Mouse (Mus musculus): ENCODE results near the gene Slc9a8. TPM values are rescaled to one million over a fixed set of nuclear protein-coding genes. Genes with fewer than 3 reads are reported as not detected.

The Slc9a8 gene
- polyA plus RNA-seq, 1 experiment: 47.7 TPM

GRCm38 (mm10) chr2:167377697-167378096, 43.8 kb upstream of the Slc9a8 start:
- WGBS: 30% methylated on average over 3 of the region's 3 CpGs

GRCm38 (mm10) chr2:167378972-167379371, 42.5 kb upstream of the Slc9a8 start:
- Histone ChIP-seq H3K27ac (ENCODE audit: insufficient read depth, low read length) (no peak overlapping the region), H3K36me3 (ENCODE audit: control insufficient read depth, insufficient read depth, low read length) (no peaks in the 10 kb centered on the region), H3K4me1 (ENCODE audit: control insufficient read depth, insufficient read depth, insufficient read length) (peaks cover 50% of the 10 kb centered on the region), H3K27me3 (ENCODE audit: control insufficient read depth, insufficient read depth, low read length) (no peaks in the 10 kb centered on the region), H3K4me3 (ENCODE audit: extremely low read depth, insufficient read depth, insufficient read length) (no peak overlapping the region)
- no peak for TF ChIP-seq POLR2A (IDR thresholded peaks at IDR 0.05; ENCODE audit: low read depth, low read length)
- TF ChIP-seq CTCF (IDR thresholded peaks at IDR 0.05; ENCODE audit: extremely low read depth, insufficient read depth, insufficient read length, insufficient replicate concordance): no peak
- 73% methylated on average over 4 of the region's 4 CpGs for WGBS
- no peak for DNase-seq (ENCODE audit: low read depth in 1 of 2, low spot score in 2 of 2)

More at GRCm38 (mm10) chr2:167377697-167378096, 43.8 kb upstream of the Slc9a8 start:
- Histone ChIP-seq H3K4me3 (ENCODE audit: extremely low read depth, insufficient read depth, insufficient read length) (no peak overlapping the region), H3K27me3 (ENCODE audit: control insufficient read depth, insufficient read depth, low read length) (no peaks in the 10 kb centered on the region), H3K36me3 (ENCODE audit: control insufficient read depth, insufficient read depth, low read length) (no peaks in the 10 kb centered on the region), H3K27ac (ENCODE audit: insufficient read depth, low read length) (peak overlapping the region; percentile 27), H3K4me1 (ENCODE audit: control insufficient read depth, insufficient read depth, insufficient read length) (peaks cover 45% of the 10 kb centered on the region)
- TF ChIP-seq POLR2A (IDR thresholded peaks at IDR 0.05; ENCODE audit: low read depth, low read length): no peak
- no peak for TF ChIP-seq CTCF (IDR thresholded peaks at IDR 0.05; ENCODE audit: extremely low read depth, insufficient read depth, insufficient read length, insufficient replicate concordance)
- DNase-seq (ENCODE audit: low read depth in 1 of 2, low spot score in 2 of 2): no peak

GRCm38 (mm10) chr2:167380615-167381285, 40.8 kb upstream of the Slc9a8 start:
- Histone ChIP-seq H3K27ac (ENCODE audit: insufficient read depth, low read length) (peak overlapping the region; percentile 42; the same call in 1 of the 2 replicates), H3K27me3 (ENCODE audit: control insufficient read depth, insufficient read depth, low read length) (no peaks in the 10 kb centered on the region), H3K4me1 (ENCODE audit: control insufficient read depth, insufficient read depth, insufficient read length) (peaks cover 39% of the 10 kb centered on the region; the same call in 1 of the 2 replicates), H3K4me3 (ENCODE audit: extremely low read depth, insufficient read depth, insufficient read length) (no peak overlapping the region), H3K36me3 (ENCODE audit: control insufficient read depth, insufficient read depth, low read length) (no peaks in the 10 kb centered on the region)
- WGBS: 64% methylated on average over 7 of the region's 7 CpGs
- no peak for DNase-seq (ENCODE audit: low read depth in 1 of 2, low spot score in 2 of 2)
- no peak for TF ChIP-seq POLR2A (IDR thresholded peaks at IDR 0.05; ENCODE audit: low read depth, low read length)
- no peak for TF ChIP-seq CTCF (IDR thresholded peaks at IDR 0.05; ENCODE audit: extremely low read depth, insufficient read depth, insufficient read length, insufficient replicate concordance)

- DNase-seq (ENCODE audit: low read depth in 1 of 2, low spot score in 2 of 2): peak; percentile 61 to 78
- Histone ChIP-seq H3K27me3 (ENCODE audit: control insufficient read depth, insufficient read depth, low read length) (no peaks in the 10 kb centered on the region), H3K4me1 (ENCODE audit: control insufficient read depth, insufficient read depth, insufficient read length) (peaks cover 33% of the 10 kb centered on the region; the same call in 1 of the 2 replicates), H3K36me3 (ENCODE audit: control insufficient read depth, insufficient read depth, low read length) (no peaks in the 10 kb centered on the region), H3K4me3 (ENCODE audit: extremely low read depth, insufficient read depth, insufficient read length) (no peak overlapping the region), H3K27ac (ENCODE audit: insufficient read depth, low read length) (peak overlapping the region; percentile 51)
- TF ChIP-seq CTCF (IDR thresholded peaks at IDR 0.05; ENCODE audit: extremely low read depth, insufficient read depth, insufficient read length, insufficient replicate concordance): no peak
- no peak for TF ChIP-seq POLR2A (IDR thresholded peaks at IDR 0.05; ENCODE audit: low read depth, low read length)
- 26% methylated on average over 7 of the region's 7 CpGs for WGBS
Observed at GRCm38 (mm10) chr2:167381596-167381995, 39.9 kb upstream of the Slc9a8 start.

GRCm38 (mm10) chr2:167382389-167382788, 39.1 kb upstream of the Slc9a8 start:
- TF ChIP-seq POLR2A (IDR thresholded peaks at IDR 0.05; ENCODE audit: low read depth, low read length): no peak
- TF ChIP-seq CTCF (IDR thresholded peaks at IDR 0.05; ENCODE audit: extremely low read depth, insufficient read depth, insufficient read length, insufficient replicate concordance): no peak
- Histone ChIP-seq H3K36me3 (ENCODE audit: control insufficient read depth, insufficient read depth, low read length) (no peaks in the 10 kb centered on the region), H3K4me3 (ENCODE audit: extremely low read depth, insufficient read depth, insufficient read length) (no peak overlapping the region), H3K4me1 (ENCODE audit: control insufficient read depth, insufficient read depth, insufficient read length) (peaks cover 28% of the 10 kb centered on the region; the same call in 1 of the 2 replicates), H3K27ac (ENCODE audit: insufficient read depth, low read length) (peak overlapping the region; percentile 51), H3K27me3 (ENCODE audit: control insufficient read depth, insufficient read depth, low read length) (no peaks in the 10 kb centered on the region)
- 66% methylated on average over 7 of the region's 7 CpGs for WGBS
- DNase-seq (ENCODE audit: low read depth in 1 of 2, low spot score in 2 of 2): no peak

- H3K27ac ChIP-seq (ENCODE audit: insufficient read depth, low read length): no peak overlapping the region
Observed at GRCm38 (mm10) chr2:167383666-167384083, 37.8 kb upstream of the Slc9a8 start.

GRCm38 (mm10) chr2:167386456-167386855, 35.1 kb upstream of the Slc9a8 start:
- no peak overlapping the region for H3K27ac ChIP-seq (ENCODE audit: insufficient read depth, low read length)
- no peaks in the 10 kb centered on the region for H3K27me3 ChIP-seq (ENCODE audit: control insufficient read depth, insufficient read depth, low read length)
- WGBS: 85% methylated on average over 4 of the region's 4 CpGs
- no peak for DNase-seq (ENCODE audit: low read depth in 1 of 2, low spot score in 2 of 2)
- TF ChIP-seq CTCF (IDR thresholded peaks at IDR 0.05; ENCODE audit: extremely low read depth, insufficient read depth, insufficient read length, insufficient replicate concordance): no peak
- TF ChIP-seq POLR2A (IDR thresholded peaks at IDR 0.05; ENCODE audit: low read depth, low read length): no peak
- no peak overlapping the region for H3K4me3 ChIP-seq (ENCODE audit: extremely low read depth, insufficient read depth, insufficient read length)
- H3K4me1 ChIP-seq (ENCODE audit: control insufficient read depth, insufficient read depth, insufficient read length): peaks cover 17% of the 10 kb centered on the region; the same call in 1 of the 2 replicates
- H3K36me3 ChIP-seq (ENCODE audit: control insufficient read depth, insufficient read depth, low read length): no peaks in the 10 kb centered on the region

More at GRCm38 (mm10) chr2:167383666-167384083, 37.8 kb upstream of the Slc9a8 start:
- no peak for DNase-seq (ENCODE audit: low read depth in 1 of 2, low spot score in 2 of 2)
- 41% methylated on average over 13 of the region's 13 CpGs for WGBS
- Histone ChIP-seq H3K4me1 (ENCODE audit: control insufficient read depth, insufficient read depth, insufficient read length) (peaks cover 24% of the 10 kb centered on the region; the same call in 1 of the 2 replicates), H3K36me3 (ENCODE audit: control insufficient read depth, insufficient read depth, low read length) (no peaks in the 10 kb centered on the region), H3K4me3 (ENCODE audit: extremely low read depth, insufficient read depth, insufficient read length) (no peak overlapping the region), H3K27me3 (ENCODE audit: control insufficient read depth, insufficient read depth, low read length) (no peaks in the 10 kb centered on the region)
- TF ChIP-seq POLR2A (IDR thresholded peaks at IDR 0.05; ENCODE audit: low read depth, low read length) (no peak), CTCF (IDR thresholded peaks at IDR 0.05; ENCODE audit: extremely low read depth, insufficient read depth, insufficient read length, insufficient replicate concordance) (no peak)

Data from spleen, adult 2 months (tissue).